Mouse (Mus musculus) gastrocnemius, adult 2 months (tissue): ENCODE measurements around the gene Eloa. TPM values are rescaled to one million over a fixed set of nuclear protein-coding genes. Genes with fewer than 3 reads are reported as not detected.

Source experiments
- DNase-seq: peaks from one replicate; pipeline ENCODE4 v3.0.0; 2022
- H3K27ac ChIP-seq: fragments of 200-600 bp; 2 replicates; pipeline ENCODE4 v1.8.1; 2022; ENCODE audit warnings: mild to moderate bottlenecking
- H3K4me3 ChIP-seq: fragments of 200-600 bp; 2 replicates; pipeline ENCODE4 v1.8.1; 2022; ENCODE audit warnings: mild to moderate bottlenecking, moderate library complexity
- CTCF ChIP-seq: fragments of 200-600 bp; IDR thresholded peaks from 2 replicates; pipeline ENCODE4 v1.8.1; 2022; ENCODE audit warnings: antibody characterized with exemption, mild to moderate bottlenecking, moderate library complexity
- intact Hi-C: fragments of 180-260 bp; cut with DNase I; formaldehyde crosslinking; loops from one replicate; pipeline ENCODE4 v1.15.1; 2025
- total RNA-seq, 2 experiments: library from RNA; stranded (reverse); gene quantifications; 2 replicates each; pipeline ENCODE4 v1.2.3; 2021

The Eloa gene
- total RNA-seq, 2 experiments from 2014 or later = 58.9 to 63.4 TPM

- Histone ChIP-seq H3K27ac (peak overlapping the region; percentile 90), H3K4me3 (peak overlapping the region; percentile 100)
- no peak for TF ChIP-seq CTCF
- DNase-seq = no peak
- intact Hi-C loops = loop anchor here (5.0 to 10.0 kb wide), 2 partner anchors 50 to 173 kb away; partner anchors contain the start of genes Eloa and Id3
Observed at GRCm38 (mm10) chr4:135971805-135972555, 49.6 kb downstream of the Eloa start.

GRCm38 (mm10) chr4:135970585-135970984 lies 51.0 kb downstream of the Eloa start:
- intact Hi-C loops = loop anchor here (5.0 to 10.0 kb wide), 2 partner anchors 52 to 174 kb away; partner anchors contain the start of genes Eloa and Id3
- no peak for DNase-seq
- no peak overlapping the region for H3K27ac ChIP-seq

GRCm38 (mm10) chr4:135969070-135969750 lies 52.4 kb downstream of the Eloa start:
- TF ChIP-seq CTCF = no peak
- intact Hi-C loops = no loop called here
- Histone ChIP-seq H3K4me3 (no peak overlapping the region), H3K27ac (no peak overlapping the region)
- DNase-seq = peak; percentile 15

More at GRCm38 (mm10) chr4:135970585-135970984, 51.0 kb downstream of the Eloa start:
- no peak overlapping the region for H3K4me3 ChIP-seq
- no peak for TF ChIP-seq CTCF

- peak; percentile 25 for DNase-seq
- intact Hi-C loops = no loop called here
- no peak overlapping the region for H3K27ac ChIP-seq
- H3K4me3 ChIP-seq = no peak overlapping the region
- TF ChIP-seq CTCF = no peak
Observed at GRCm38 (mm10) chr4:135968271-135968869, 53.2 kb downstream of the Eloa start.

DNA sequence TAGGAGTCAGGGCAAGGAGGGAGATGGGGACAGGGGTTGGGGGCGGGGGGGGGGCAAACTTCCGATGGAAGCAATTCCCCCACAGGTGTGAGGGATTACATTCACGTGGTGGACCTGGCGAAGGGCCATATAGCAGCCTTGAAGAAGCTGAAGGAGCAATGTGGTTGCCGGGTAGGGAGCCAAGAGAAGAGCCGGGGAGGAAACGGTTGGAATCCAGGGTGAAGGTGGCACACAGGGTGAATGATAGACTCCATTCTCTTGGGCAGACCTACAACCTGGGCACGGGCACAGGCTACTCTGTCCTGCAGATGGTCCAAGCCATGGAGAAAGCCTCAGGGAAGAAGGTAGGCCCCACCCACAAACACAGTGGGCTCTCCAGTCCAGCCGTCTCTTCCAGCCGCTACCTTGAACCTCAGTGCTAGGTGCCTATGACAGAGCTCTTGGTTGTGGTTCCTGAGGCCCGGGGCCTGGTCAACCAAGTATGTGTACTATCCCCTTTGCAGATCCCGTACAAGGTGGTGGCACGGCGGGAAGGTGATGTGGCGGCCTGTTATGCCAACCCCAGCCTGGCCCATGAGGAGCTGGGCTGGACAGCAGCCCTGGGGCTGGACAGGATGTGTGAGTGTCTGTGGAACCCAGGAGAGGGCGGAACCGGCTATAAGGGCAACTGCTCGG lies 54.3 kb downstream of the Eloa start:
- H3K27ac ChIP-seq = no peak overlapping the region
- DNase-seq = peak; percentile 20
- no peak overlapping the region for H3K4me3 ChIP-seq
- no peak for TF ChIP-seq CTCF
- intact Hi-C loops = no loop called here

DNA sequence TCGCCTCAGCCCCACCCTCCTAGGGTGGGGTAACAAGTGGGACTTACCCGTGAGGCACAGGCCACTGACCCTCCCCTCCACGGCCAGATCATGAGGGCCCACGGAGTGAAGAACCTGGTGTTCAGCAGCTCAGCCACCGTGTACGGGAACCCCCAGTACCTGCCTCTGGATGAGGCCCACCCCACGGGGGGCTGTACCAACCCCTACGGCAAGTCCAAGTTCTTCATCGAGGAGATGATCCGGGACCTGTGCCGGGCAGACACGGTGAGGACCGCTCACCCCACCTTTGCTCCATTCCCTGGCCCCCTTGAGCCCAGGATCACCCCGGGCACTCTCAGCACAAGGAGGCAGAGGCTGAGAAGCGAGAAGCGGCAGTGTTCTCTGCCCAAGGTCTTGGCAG lies 55.3 kb downstream of the Eloa start:
- intact Hi-C loops = no loop called here
- Histone ChIP-seq H3K4me3 (no peak overlapping the region), H3K27ac (no peak overlapping the region)
- DNase-seq = no peak
- no peak for TF ChIP-seq CTCF

DNA sequence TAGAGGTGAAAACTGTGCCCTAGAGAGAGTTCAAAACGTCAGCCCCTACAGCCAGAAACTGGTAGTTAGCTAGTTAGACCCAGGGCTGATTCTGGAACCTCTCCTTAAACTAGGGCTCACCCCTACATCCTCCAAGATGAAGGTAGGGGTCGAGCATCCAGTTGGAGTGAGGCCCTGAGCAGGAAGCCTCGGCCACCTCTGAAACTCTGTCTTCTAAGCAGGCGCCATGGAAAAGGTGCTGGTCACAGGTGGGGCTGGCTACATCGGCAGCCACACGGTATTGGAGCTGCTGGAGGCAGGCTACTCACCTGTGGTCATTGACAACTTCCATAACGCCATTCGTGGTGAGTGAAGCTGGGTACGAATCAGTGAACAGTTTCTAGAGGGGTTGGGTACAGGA lies 56.5 kb downstream of the Eloa start:
- Histone ChIP-seq H3K4me3 (no peak overlapping the region), H3K27ac (peak overlapping the region; percentile 95; the same call in 1 of the 2 replicates)
- intact Hi-C loops = no loop called here
- DNase-seq = no peak
- no peak for TF ChIP-seq CTCF

GRCm38 (mm10) chr4:135964426-135964825 lies 57.1 kb downstream of the Eloa start:
- TF ChIP-seq CTCF = no peak
- peak; percentile 67 for DNase-seq
- Histone ChIP-seq H3K27ac (peak overlapping the region; percentile 95), H3K4me3 (peak overlapping the region; percentile 88)
- intact Hi-C loops = no loop called here

- no peak for TF ChIP-seq CTCF
- peak; percentile 97 for DNase-seq
- intact Hi-C loops = no loop called here
Observed at GRCm38 (mm10) chr4:135963457-135964193, 57.9 kb downstream of the Eloa start, which contains the start of gene Gale. Gene Gale, plus strand, starts transcription at chr4:135963727.

DNA sequence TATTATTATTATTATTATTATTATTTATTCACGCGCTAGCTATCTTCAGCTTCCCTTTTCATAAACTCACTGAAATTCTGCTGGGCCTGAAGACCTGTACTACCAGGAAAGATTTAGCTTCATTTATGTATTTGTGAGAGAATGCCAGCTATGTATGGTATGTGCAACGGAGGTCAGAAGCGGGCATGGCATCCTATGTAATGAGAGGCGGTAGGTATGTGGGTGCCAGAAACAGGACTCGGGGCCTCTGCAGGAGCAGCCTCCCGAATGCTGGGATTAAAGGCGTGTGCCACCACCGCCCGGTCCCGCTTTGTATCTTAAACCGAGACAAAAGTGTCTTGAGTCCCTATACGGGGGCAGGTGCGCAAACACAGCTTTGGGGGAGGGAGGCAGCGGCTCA lies 58.6 kb downstream of the Eloa start:
- TF ChIP-seq CTCF = no peak
- peak overlapping the region; percentile 95 for H3K27ac ChIP-seq
- intact Hi-C loops = no loop called here
- DNase-seq = no peak
- peak overlapping the region; percentile 88 for H3K4me3 ChIP-seq

More at GRCm38 (mm10) chr4:135963457-135964193, 57.9 kb downstream of the Eloa start, which contains the start of gene Gale:
- Histone ChIP-seq H3K4me3 (peak within 1 kb of the TSS; percentile 88), H3K27ac (peak within 1 kb of the TSS; percentile 95)

- H3K27ac ChIP-seq = peak overlapping the region; percentile 95; the same call in 1 of the 2 replicates
- intact Hi-C loops = no loop called here
Observed at GRCm38 (mm10) chr4:135962198-135962597, 59.4 kb downstream of the Eloa start.

DNA sequence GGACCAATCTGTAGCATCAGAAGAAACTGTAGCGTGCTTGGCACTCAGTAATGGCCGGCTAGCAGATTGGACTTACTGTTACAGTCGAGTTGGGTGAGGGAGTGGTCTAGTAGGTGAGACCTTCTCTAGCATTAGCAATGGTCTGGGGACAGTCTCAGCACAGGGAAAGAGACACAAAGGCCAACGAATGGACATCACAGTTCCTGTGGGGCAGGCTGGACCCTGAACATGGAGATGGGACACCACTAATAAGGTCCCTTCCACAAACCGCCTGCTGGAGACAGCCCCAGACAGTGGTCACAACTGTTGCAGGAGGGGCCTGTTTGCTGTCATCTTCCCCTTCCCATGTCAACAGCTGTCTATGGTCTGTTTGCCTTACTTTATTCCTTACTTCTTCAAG lies 59.9 kb downstream of the Eloa start:
- H3K27ac ChIP-seq = no peak overlapping the region
- no peak for DNase-seq
- H3K4me3 ChIP-seq = no peak overlapping the region
- intact Hi-C loops = no loop called here
- TF ChIP-seq CTCF = no peak

More at GRCm38 (mm10) chr4:135962198-135962597, 59.4 kb downstream of the Eloa start:
- H3K4me3 ChIP-seq = no peak overlapping the region
- no peak for DNase-seq
- no peak for TF ChIP-seq CTCF
